Mouse (Mus musculus): ENCODE data around the gene Grk5. TPM values are rescaled to one million over a fixed set of nuclear protein-coding genes. Genes with fewer than 3 reads are reported as not detected.
"Not testable (repeated sequence)": the region's sequence is repeated elsewhere in the genome, so short reads cannot be mapped to it uniquely, and the experiment has no call there.

Gene Grk5
- polyA plus RNA-seq (2016; fragmentation: Nextera tagmentation; extraction: Ambion mirVana), result 4.2 and 4.3 TPM in 2 replicates

GRCm38 (mm10) chr19:60889714-60890315 lies at the start of gene Grk5:
Gene Grk5 (plus strand): TSS chr19:60889749.
- Histone ChIP-seq H3K27ac (peak within 1 kb of the TSS; percentile 96), H3K4me1 (peaks cover 14% of the 10 kb centered on the region), H3K4me3 (peak within 1 kb of the TSS; percentile 86), H3K9me3 (no peaks in the 10 kb centered on the region), H3K36me3 (no peaks in the 10 kb centered on the region), H3K27me3 (ENCODE audit: insufficient read depth, poor library complexity, severe bottlenecking) (no peaks in the 10 kb centered on the region)
- under 1% methylated on average over 55 of the region's 55 CpGs for WGBS
- DNase-seq (ENCODE audit: low spot score), result peak; percentile 97

DNA sequence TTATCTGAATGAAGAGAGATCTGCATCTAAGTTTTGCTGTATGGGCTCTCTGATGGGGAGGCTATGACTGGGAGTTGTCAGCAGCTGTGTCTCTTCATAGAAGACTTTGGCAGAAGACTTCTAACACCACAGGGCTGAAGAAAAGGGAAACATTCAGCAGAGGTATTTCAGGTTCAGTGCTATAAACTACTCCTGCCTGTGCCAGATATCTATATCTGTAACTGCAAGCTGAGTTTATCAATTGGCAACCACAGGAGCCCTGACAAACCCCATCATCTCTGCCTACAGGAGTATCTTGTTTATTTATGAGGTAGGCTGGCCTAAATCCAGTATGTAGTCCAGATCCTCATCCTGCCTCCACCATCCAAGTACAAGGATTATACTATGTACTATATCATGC lies 46.2 kb upstream of the Grk5 start:
- Histone ChIP-seq H3K4me1 (peaks cover 3% of the 10 kb centered on the region; the same call in 1 of the 2 replicates), H3K36me3 (peaks cover 13% of the 10 kb centered on the region; the same call in 1 of the 2 replicates), H3K27me3 (ENCODE audit: insufficient read depth, poor library complexity, severe bottlenecking) (no peaks in the 10 kb centered on the region), H3K4me3 (no peak overlapping the region), H3K9me3 (no peaks in the 10 kb centered on the region), H3K27ac (no peak overlapping the region)
- DNase-seq (ENCODE audit: low spot score), result no peak

GRCm38 (mm10) chr19:60845731-60846130 lies 43.8 kb upstream of the Grk5 start:
- no peak for DNase-seq (ENCODE audit: low spot score)
- Histone ChIP-seq H3K27ac (no peak overlapping the region), H3K9me3 (no peaks in the 10 kb centered on the region), H3K4me1 (no peaks in the 10 kb centered on the region), H3K4me3 (no peak overlapping the region), H3K36me3 (peaks cover 9% of the 10 kb centered on the region), H3K27me3 (ENCODE audit: insufficient read depth, poor library complexity, severe bottlenecking) (no peaks in the 10 kb centered on the region)

GRCm38 (mm10) chr19:60860868-60861700 lies 28.5 kb upstream of the Grk5 start, which contains the start of gene Sfxn4:
Gene Sfxn4 (minus strand): TSS chr19:60861479.
- no peaks in the 10 kb centered on the region for H3K27me3 ChIP-seq (ENCODE audit: insufficient read depth, poor library complexity, severe bottlenecking)
- H3K36me3 ChIP-seq, result peaks cover 29% of the 10 kb centered on the region
- DNase-seq (ENCODE audit: low spot score), result peak; percentile 97
- H3K27ac ChIP-seq, result peak within 1 kb of the TSS; percentile 87
- 4% methylated on average over 30 of the region's 30 CpGs for WGBS
- no peaks in the 10 kb centered on the region for H3K9me3 ChIP-seq
- no peaks in the 10 kb centered on the region for H3K4me1 ChIP-seq
- peak within 1 kb of the TSS; percentile 71 for H3K4me3 ChIP-seq

DNA sequence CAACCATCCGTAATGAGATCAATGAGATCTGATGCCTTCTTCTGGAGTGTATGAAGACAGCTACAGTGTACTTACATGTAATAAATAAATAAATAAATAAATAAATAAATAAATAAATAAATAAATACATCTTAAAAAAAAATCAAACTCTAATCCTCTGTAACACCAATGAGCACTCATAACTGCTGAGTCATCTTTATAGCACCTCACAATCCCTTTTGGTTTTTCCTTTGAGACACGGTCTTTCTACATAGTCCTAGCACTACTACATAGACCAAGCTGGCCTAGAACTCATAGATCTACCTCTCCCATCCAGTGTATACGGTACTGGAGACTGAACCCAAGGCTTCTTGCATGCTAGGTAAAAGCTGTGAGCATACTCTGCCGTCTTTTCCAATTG lies 23.4 kb upstream of the Grk5 start:
- not testable (repeated sequence) for DNase-seq (ENCODE audit: low spot score); H3K4me1 ChIP-seq; H3K4me3 ChIP-seq; H3K9me3 ChIP-seq; H3K27me3 ChIP-seq (ENCODE audit: insufficient read depth, poor library complexity, severe bottlenecking); H3K27ac ChIP-seq
- WGBS, result 92% methylated on average over 4 of the region's 4 CpGs
- peaks cover 66% of the 10 kb centered on the region for H3K36me3 ChIP-seq

GRCm38 (mm10) chr19:60870489-60870888 lies 19.1 kb upstream of the Grk5 start:
- peaks cover 17% of the 10 kb centered on the region for H3K4me1 ChIP-seq
- no peak overlapping the region for H3K27ac ChIP-seq
- no peaks in the 10 kb centered on the region for H3K27me3 ChIP-seq (ENCODE audit: insufficient read depth, poor library complexity, severe bottlenecking)
- WGBS, result 91% methylated on average over 1 of the region's 1 CpGs
- H3K36me3 ChIP-seq, result peaks cover 51% of the 10 kb centered on the region
- DNase-seq (ENCODE audit: low spot score), result no peak
- no peaks in the 10 kb centered on the region for H3K9me3 ChIP-seq
- no peak overlapping the region for H3K4me3 ChIP-seq

GRCm38 (mm10) chr19:60871366-60871765 lies 18.2 kb upstream of the Grk5 start:
- Histone ChIP-seq H3K4me1 (peaks cover 17% of the 10 kb centered on the region), H3K9me3 (no peaks in the 10 kb centered on the region), H3K36me3 (peaks cover 46% of the 10 kb centered on the region), H3K27ac (no peak overlapping the region), H3K27me3 (ENCODE audit: insufficient read depth, poor library complexity, severe bottlenecking) (no peaks in the 10 kb centered on the region), H3K4me3 (no peak overlapping the region)
- no peak for DNase-seq (ENCODE audit: low spot score)
- WGBS, result 90% methylated on average over 5 of the region's 5 CpGs

- 0 out of 2 replicates have a peak overlapping the region, but pooled peaks have one; percentile 1 for H3K27ac ChIP-seq
- no peak for DNase-seq (ENCODE audit: low spot score)
- H3K9me3 ChIP-seq, result no peaks in the 10 kb centered on the region
- H3K4me1 ChIP-seq, result peaks cover 17% of the 10 kb centered on the region
- 0 out of 2 replicates have a peak overlapping the region, but pooled peaks have one; percentile 12 for H3K4me3 ChIP-seq
- 11% methylated on average over 1 of the region's 1 CpGs for WGBS
- H3K36me3 ChIP-seq, result peaks cover 39% of the 10 kb centered on the region
- no peaks in the 10 kb centered on the region for H3K27me3 ChIP-seq (ENCODE audit: insufficient read depth, poor library complexity, severe bottlenecking)
Observed at GRCm38 (mm10) chr19:60872272-60872671, 17.3 kb upstream of the Grk5 start.

DNA sequence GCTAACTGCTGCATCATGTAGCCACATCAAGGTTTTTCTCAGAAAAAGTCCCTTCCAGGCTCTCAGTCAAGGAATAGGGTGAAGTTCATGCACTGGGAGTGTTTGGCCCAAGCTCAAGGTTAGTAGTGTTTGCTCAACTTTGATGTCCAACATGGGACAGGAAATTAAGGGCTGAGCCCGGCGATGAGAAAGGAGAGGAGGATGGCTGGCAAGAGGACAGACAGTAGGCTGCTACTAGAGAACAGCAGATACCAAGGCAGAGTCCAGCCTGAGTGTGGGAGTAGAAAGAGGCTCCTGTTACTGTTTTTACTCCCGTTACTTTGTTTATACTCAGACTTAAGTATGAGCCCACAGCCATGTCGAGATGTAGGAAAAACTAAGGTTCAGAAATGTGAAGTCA lies 16.0 kb upstream of the Grk5 start:
- no peak for DNase-seq (ENCODE audit: low spot score)
- peak overlapping the region; percentile 93 for H3K27ac ChIP-seq
- whole genome bisulfite sequencing, result 17% methylated on average over 4 of the region's 4 CpGs

DNA sequence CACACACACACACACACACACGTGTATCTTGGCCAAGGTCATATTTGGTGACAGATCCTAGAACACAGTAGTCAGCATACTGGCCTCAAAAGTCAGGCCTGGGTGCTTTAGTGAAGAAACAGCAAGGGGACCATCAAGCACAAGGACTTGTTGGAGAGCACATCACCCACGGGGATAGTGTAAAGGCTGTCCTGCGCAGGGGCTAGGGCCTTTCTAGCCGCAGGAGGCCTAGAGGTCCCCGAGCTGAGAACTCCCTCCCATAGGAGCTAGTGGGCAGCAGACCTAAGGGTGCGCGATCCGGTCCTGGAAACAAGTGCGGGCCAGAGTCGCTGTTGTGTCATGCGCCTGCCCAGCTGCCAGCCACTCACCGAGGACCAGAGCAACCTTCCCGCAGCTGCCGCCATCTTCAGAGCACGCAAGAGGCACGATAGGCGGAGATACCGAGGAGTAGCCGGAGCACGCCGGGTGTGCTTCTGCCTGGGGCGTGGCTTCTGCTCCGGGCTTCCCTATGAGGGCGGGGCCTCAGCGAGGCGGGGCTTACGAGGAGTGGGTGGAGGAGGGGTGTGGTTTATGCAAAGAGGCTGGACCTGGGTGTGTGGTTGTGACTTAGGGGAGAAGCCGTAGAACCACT lies 15.4 kb upstream of the Grk5 start, which contains the start of gene Prdx3:
Gene Prdx3, minus strand, starts transcription at position 493 of the 631 bp plus-strand sequence.
- peak; percentile 99 for DNase-seq (ENCODE audit: low spot score)
- no peaks in the 10 kb centered on the region for H3K9me3 ChIP-seq
- H3K4me3 ChIP-seq, result peak within 1 kb of the TSS; percentile 78
- H3K36me3 ChIP-seq, result peaks cover 23% of the 10 kb centered on the region
- WGBS, result under 1% methylated on average over 28 of the region's 28 CpGs
- peak within 1 kb of the TSS; percentile 93 for H3K27ac ChIP-seq
- no peaks in the 10 kb centered on the region for H3K27me3 ChIP-seq (ENCODE audit: insufficient read depth, poor library complexity, severe bottlenecking)
- peaks cover 17% of the 10 kb centered on the region for H3K4me1 ChIP-seq

More for the DNA sequence above, 16.0 kb upstream of the Grk5 start:
- peaks cover 29% of the 10 kb centered on the region for H3K36me3 ChIP-seq
- H3K4me1 ChIP-seq, result peaks cover 17% of the 10 kb centered on the region
- peak overlapping the region; percentile 78 for H3K4me3 ChIP-seq
- no peaks in the 10 kb centered on the region for H3K9me3 ChIP-seq
- H3K27me3 ChIP-seq (ENCODE audit: insufficient read depth, poor library complexity, severe bottlenecking), result no peaks in the 10 kb centered on the region

DNA sequence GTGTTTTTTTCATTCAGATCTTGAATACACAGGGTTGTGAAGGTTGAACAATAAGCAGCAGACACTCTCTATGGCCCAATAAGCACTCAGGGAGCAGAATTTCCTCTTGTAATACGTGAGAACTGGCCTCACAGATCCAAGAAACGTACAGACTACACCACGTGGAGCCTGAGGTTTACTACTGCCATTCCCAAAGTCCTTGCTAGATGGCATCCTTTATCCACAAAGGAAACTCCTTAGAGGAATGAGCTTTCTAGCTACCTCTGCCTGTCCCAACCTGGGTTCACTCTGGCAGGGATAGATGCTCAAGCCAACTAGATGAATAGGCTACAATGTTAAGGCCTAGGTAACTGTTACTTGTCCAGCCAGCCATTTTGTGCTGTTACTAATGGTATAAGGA lies 6.4 kb upstream of the Grk5 start:
- WGBS, result 9% methylated on average over 3 of the region's 3 CpGs
- no peaks in the 10 kb centered on the region for H3K9me3 ChIP-seq
- H3K27ac ChIP-seq, result no peak overlapping the region
- H3K27me3 ChIP-seq (ENCODE audit: insufficient read depth, poor library complexity, severe bottlenecking), result no peaks in the 10 kb centered on the region
- no peak overlapping the region for H3K4me3 ChIP-seq
- H3K4me1 ChIP-seq, result no peaks in the 10 kb centered on the region
- H3K36me3 ChIP-seq, result no peaks in the 10 kb centered on the region
- DNase-seq (ENCODE audit: low spot score), result no peak

GRCm38 (mm10) chr19:60887637-60888036 lies 1.9 kb upstream of the Grk5 start:
- DNase-seq (ENCODE audit: low spot score), result no peak
- Histone ChIP-seq H3K27me3 (ENCODE audit: insufficient read depth, poor library complexity, severe bottlenecking) (no peaks in the 10 kb centered on the region), H3K36me3 (no peaks in the 10 kb centered on the region), H3K27ac (no peak overlapping the region), H3K9me3 (no peaks in the 10 kb centered on the region), H3K4me1 (peaks cover 14% of the 10 kb centered on the region), H3K4me3 (no peak overlapping the region)
- 73% methylated on average over 2 of the region's 2 CpGs for WGBS

All from heart, embryonic 10.5 days (tissue).